Mouse (Mus musculus) ES-Bruce4 (cell line): ENCODE results near the gene Vangl1. TPM values are rescaled to one million over a fixed set of nuclear protein-coding genes. Genes with fewer than 3 reads are reported as not detected.

Source experiments
- H3K27ac ChIP-seq: 2 replicates; pipeline ENCODE4 v1.5.1; 2012; ENCODE audit warnings: low read length, inconsistent platforms; ENCODE audit not compliant: insufficient read depth
- H3K27me3 ChIP-seq: 2 replicates; pipeline ENCODE4 v1.6.1; 2012; ENCODE audit warnings: mild to moderate bottlenecking, low read length, inconsistent platforms; ENCODE audit not compliant: control insufficient read depth, poor library complexity, insufficient read depth, severe bottlenecking
- H3K36me3 ChIP-seq: 2 replicates; pipeline ENCODE4 v1.6.1; 2012; ENCODE audit warnings: inconsistent platforms, mild to moderate bottlenecking, low read length, moderate library complexity; ENCODE audit not compliant: control insufficient read depth, poor library complexity, insufficient read depth, severe bottlenecking
- H3K4me1 ChIP-seq: one replicate; pipeline ENCODE4 v1.8.1; 2011; ENCODE audit warnings: low read length; ENCODE audit not compliant: control insufficient read depth, insufficient read depth
- H3K4me3 ChIP-seq: 2 replicates; pipeline ENCODE4 v1.5.1; 2011; ENCODE audit warnings: low read depth, mild to moderate bottlenecking, low read length
- H3K9ac ChIP-seq: 2 replicates; pipeline ENCODE4 v1.6.1; 2012; ENCODE audit warnings: low read depth, mild to moderate bottlenecking, inconsistent platforms; ENCODE audit not compliant: poor library complexity, severe bottlenecking
- H3K9me3 ChIP-seq: replicated peaks from 2 replicates; pipeline ENCODE4 v1.6.1; 2012; ENCODE audit warnings: mild to moderate bottlenecking, low read length, inconsistent platforms; ENCODE audit not compliant: control insufficient read depth, poor library complexity, insufficient read depth, severe bottlenecking
- CTCF ChIP-seq: IDR thresholded peaks from one replicate; pipeline ENCODE4 v1.8.1; 2011; ENCODE audit warnings: low read depth, low read length
- EP300 ChIP-seq: IDR thresholded peaks from 2 replicates; pipeline ENCODE4 v1.6.1; 2011; ENCODE audit warnings: low read depth, low read length; ENCODE audit not compliant: insufficient read depth
- POLR2A ChIP-seq: IDR thresholded peaks from one replicate; pipeline ENCODE4 v1.8.1; 2011; ENCODE audit warnings: low read length; ENCODE audit not compliant: insufficient read depth
- polyA plus RNA-seq: library from polyadenylated mRNA; stranded (reverse); fragments of >200 nt; gene quantifications from 2 replicates; pipeline ENCODE4 v1.2.4, GENCODE M21; 2011; ENCODE audit warnings: low read depth; ENCODE audit not compliant: missing spikeins, insufficient read depth, insufficient read length

Gene Vangl1
- polyA plus RNA-seq, 1 experiment: 85.8 TPM

GRCm38 (mm10) chr3:102203131-102203530 is 1.4 kb downstream of the Vangl1 start:
- Histone ChIP-seq H3K9me3 (no peaks in the 10 kb centered on the region), H3K27ac (no peak overlapping the region), H3K4me1 (peaks cover 13% of the 10 kb centered on the region), H3K9ac (peak overlapping the region; percentile 96), H3K36me3 (no peaks in the 10 kb centered on the region), H3K4me3 (peak overlapping the region; percentile 95), H3K27me3 (no peaks in the 10 kb centered on the region)
- TF ChIP-seq CTCF: no peak
- no peak for TF ChIP-seq EP300
- TF ChIP-seq POLR2A: no peak

GRCm38 (mm10) chr3:102199991-102200390 is 4.5 kb downstream of the Vangl1 start:
- Histone ChIP-seq H3K9ac (no peak overlapping the region), H3K27ac (no peak overlapping the region), H3K4me1 (peaks cover 8% of the 10 kb centered on the region), H3K9me3 (no peaks in the 10 kb centered on the region), H3K4me3 (no peak overlapping the region), H3K27me3 (no peaks in the 10 kb centered on the region), H3K36me3 (peaks cover 3% of the 10 kb centered on the region; the same call in 1 of the 2 replicates)
- TF ChIP-seq POLR2A: no peak
- TF ChIP-seq EP300: 0 out of 2 replicates have a peak, but pooled peaks have one; percentile 5

- Histone ChIP-seq H3K4me1 (peaks cover 8% of the 10 kb centered on the region), H3K36me3 (peaks cover 3% of the 10 kb centered on the region; the same call in 1 of the 2 replicates), H3K9me3 (no peaks in the 10 kb centered on the region), H3K27ac (no peak overlapping the region), H3K27me3 (no peaks in the 10 kb centered on the region), H3K9ac (no peak overlapping the region), H3K4me3 (no peak overlapping the region)
- TF ChIP-seq EP300 (no peak), POLR2A (no peak), CTCF (no peak)
Observed at GRCm38 (mm10) chr3:102199226-102199625, 5.3 kb downstream of the Vangl1 start.

- Histone ChIP-seq H3K27ac (no peak overlapping the region), H3K9ac (no peak overlapping the region), H3K27me3 (no peaks in the 10 kb centered on the region), H3K4me1 (peaks cover 8% of the 10 kb centered on the region), H3K36me3 (peaks cover 3% of the 10 kb centered on the region; the same call in 1 of the 2 replicates), H3K9me3 (no peaks in the 10 kb centered on the region), H3K4me3 (no peak overlapping the region)
- TF ChIP-seq EP300 (no peak), CTCF (no peak), POLR2A (no peak)
Observed at GRCm38 (mm10) chr3:102198446-102198845, 6.0 kb downstream of the Vangl1 start.

- H3K36me3 ChIP-seq: peaks cover 3% of the 10 kb centered on the region; the same call in 1 of the 2 replicates
- no peak overlapping the region for H3K4me3 ChIP-seq
- no peak overlapping the region for H3K9ac ChIP-seq
- peaks cover 8% of the 10 kb centered on the region for H3K4me1 ChIP-seq
- H3K27ac ChIP-seq: no peak overlapping the region; the same call in 1 of the 2 replicates
- no peak for TF ChIP-seq CTCF
- TF ChIP-seq POLR2A: no peak
- TF ChIP-seq EP300: no peak
- H3K9me3 ChIP-seq: no peaks in the 10 kb centered on the region
- no peaks in the 10 kb centered on the region for H3K27me3 ChIP-seq
Observed at GRCm38 (mm10) chr3:102197746-102198145, 6.7 kb downstream of the Vangl1 start.

GRCm38 (mm10) chr3:102197152-102197551 is 7.3 kb downstream of the Vangl1 start:
- H3K36me3 ChIP-seq: peaks cover 6% of the 10 kb centered on the region
- no peak for TF ChIP-seq POLR2A
- no peak for TF ChIP-seq CTCF
- TF ChIP-seq EP300: no peak
- H3K4me3 ChIP-seq: no peak overlapping the region
- no peak overlapping the region for H3K9ac ChIP-seq
- H3K4me1 ChIP-seq: peaks cover 8% of the 10 kb centered on the region
- H3K27ac ChIP-seq: no peak overlapping the region
- H3K9me3 ChIP-seq: peaks cover 4% of the 10 kb centered on the region
- no peaks in the 10 kb centered on the region for H3K27me3 ChIP-seq
